Mouse (Mus musculus) intestine, postnatal 0 days (tissue): ENCODE results near the gene Vmn2r1. TPM values are rescaled to one million over a fixed set of nuclear protein-coding genes. Genes with fewer than 3 reads are reported as not detected.

Experiments
- ATAC-seq: fragments of 200-750 bp; cut with Nextera tagmentation; 2 replicates; pipeline ENCODE4 v1.8.0; 2017; ENCODE audit warnings: mild to moderate bottlenecking, moderate TSS enrichment, moderate library complexity
- H3K27ac ChIP-seq: fragments of 300-500 bp; sonication (generic); 2 replicates; pipeline ENCODE4 v1.5.1; 2014; ENCODE audit warnings: mild to moderate bottlenecking, low read depth, low read length, moderate library complexity
- H3K27me3 ChIP-seq: fragments of 300-500 bp; sonication (generic); replicated peaks from 2 replicates; pipeline ENCODE4 v1.6.1; 2014; ENCODE audit warnings: low read length, mixed read lengths; ENCODE audit not compliant: control insufficient read depth, insufficient read depth
- H3K36me3 ChIP-seq: fragments of 300-500 bp; sonication (generic); 2 replicates; pipeline ENCODE4 v1.6.1; 2014; ENCODE audit warnings: mild to moderate bottlenecking, moderate library complexity; ENCODE audit not compliant: control insufficient read depth, insufficient read depth
- H3K4me1 ChIP-seq: fragments of 300-500 bp; sonication (generic); replicated peaks from 2 replicates; pipeline ENCODE4 v1.6.1; 2014; ENCODE audit warnings: antibody characterized with exemption, low read length, mixed read lengths; ENCODE audit not compliant: control insufficient read depth, insufficient read depth
- H3K4me2 ChIP-seq: fragments of 300-500 bp; sonication (generic); replicated peaks from 2 replicates; pipeline ENCODE4 v1.6.1; 2014; ENCODE audit warnings: low read depth, mild to moderate bottlenecking, moderate library complexity
- H3K4me3 ChIP-seq: fragments of 300-500 bp; sonication (generic); 2 replicates; pipeline ENCODE4 v1.5.1; 2014; ENCODE audit warnings: low read depth, low read length
- H3K9ac ChIP-seq: fragments of 300-500 bp; sonication (generic); 2 replicates; pipeline ENCODE4 v1.6.1; 2014; ENCODE audit warnings: mild to moderate bottlenecking, low read depth, low read length
- H3K9me3 ChIP-seq: fragments of 300-500 bp; sonication (generic); 2 replicates; pipeline ENCODE4 v1.6.1; 2016; ENCODE audit warnings: mixed run types; ENCODE audit not compliant: control insufficient read depth
- CTCF ChIP-seq: sonication (generic); IDR thresholded peaks from 2 replicates; pipeline ENCODE4 v1.5.1; 2016; ENCODE audit warnings: low read depth, mild to moderate bottlenecking, control low read depth, antibody characterized with exemption, moderate library complexity
- WGBS: fragments of 180-500 bp; shearing (Covaris S2); extraction: QIAGEN DNeasy Blood & Tissue Kit; methylation state at CpG from one replicate; pipeline ENCODE4 v1.1.7; 2014; 5-methylcytosine and 5-hydroxymethylcytosine counted together
- polyA plus RNA-seq: library from polyadenylated mRNA; unstranded; fragments of >200 nt; fragmentation: Nextera tagmentation; extraction: Ambion mirVana; gene quantifications from 2 replicates; pipeline ENCODE4 v1.2.1, GENCODE M21; 2015

Gene Vmn2r1
- 0.01 and 0.07 TPM in 2 replicates for polyA plus RNA-seq

GRCm38 (mm10) chr3:64081247-64081646 is at the start of gene Vmn2r1:
Gene Vmn2r1 (plus strand): TSS chr3:64081547.
- WGBS: 81% methylated on average over 4 of the region's 4 CpGs
- Histone ChIP-seq H3K4me3 (no peak within 1 kb of the TSS), H3K4me1 (no peaks in the 10 kb centered on the region), H3K9ac (no peak within 1 kb of the TSS), H3K27ac (no peak within 1 kb of the TSS), H3K9me3 (no peaks in the 10 kb centered on the region), H3K27me3 (no peaks in the 10 kb centered on the region), H3K4me2 (no peak within 1 kb of the TSS), H3K36me3 (no peaks in the 10 kb centered on the region)
- ATAC-seq: no peak
- no peak for TF ChIP-seq CTCF

GRCm38 (mm10) chr3:64038136-64038841 is 43.1 kb upstream of the Vmn2r1 start:
- Histone ChIP-seq H3K9ac (no peak overlapping the region), H3K36me3 (no peaks in the 10 kb centered on the region), H3K4me3 (no peak overlapping the region), H3K9me3 (no peaks in the 10 kb centered on the region), H3K27ac (no peak overlapping the region), H3K27me3 (no peaks in the 10 kb centered on the region), H3K4me1 (no peaks in the 10 kb centered on the region), H3K4me2 (no peak overlapping the region)
- WGBS: 64% methylated on average over 7 of the region's 7 CpGs
- no peak for TF ChIP-seq CTCF
- no peak for ATAC-seq

- peak; percentile 91 for TF ChIP-seq CTCF
- Histone ChIP-seq H3K27me3 (no peaks in the 10 kb centered on the region), H3K36me3 (no peaks in the 10 kb centered on the region), H3K27ac (no peak overlapping the region), H3K4me3 (peak overlapping the region; percentile 46), H3K4me2 (peak overlapping the region; percentile 85), H3K4me1 (no peaks in the 10 kb centered on the region), H3K9ac (peak overlapping the region; percentile 45; the same call in 1 of the 2 replicates), H3K9me3 (no peaks in the 10 kb centered on the region)
- 12% methylated on average over 25 of the region's 25 CpGs for WGBS
- ATAC-seq: peak; percentile 68
These were observed 41.2 kb upstream of the Vmn2r1 start for GRCm38 (mm10) chr3:64039818-64040784.

GRCm38 (mm10) chr3:64112707-64113106 is 31.4 kb downstream of the Vmn2r1 start:
- no peak for TF ChIP-seq CTCF
- Histone ChIP-seq H3K27me3 (no peaks in the 10 kb centered on the region), H3K4me1 (no peaks in the 10 kb centered on the region), H3K4me2 (no peak overlapping the region), H3K9me3 (no peaks in the 10 kb centered on the region), H3K4me3 (no peak overlapping the region), H3K27ac (no peak overlapping the region), H3K36me3 (no peaks in the 10 kb centered on the region), H3K9ac (no peak overlapping the region)
- 89% methylated on average over 1 of the region's 1 CpGs for WGBS
- ATAC-seq: no peak

GRCm38 (mm10) chr3:64113352-64114046 is 32.2 kb downstream of the Vmn2r1 start:
- Histone ChIP-seq H3K27me3 (no peaks in the 10 kb centered on the region), H3K36me3 (no peaks in the 10 kb centered on the region), H3K9me3 (no peaks in the 10 kb centered on the region), H3K4me2 (no peak overlapping the region), H3K4me3 (no peak overlapping the region), H3K9ac (no peak overlapping the region), H3K4me1 (no peaks in the 10 kb centered on the region), H3K27ac (no peak overlapping the region)
- no peak for ATAC-seq
- WGBS: 87% methylated on average over 11 of the region's 11 CpGs
- no peak for TF ChIP-seq CTCF
